Mouse (Mus musculus) gastrocnemius, adult 8-10 months (tissue): ENCODE measurements at regions not wholly inside any gene's neighbourhood (a gene's known extent, or its start where the extent isn't known, plus 50 kb on each side); places are given as distances from the start of the nearest gene placed in this dataset.
"Not testable (repeated sequence)": the region's sequence is repeated elsewhere in the genome, so short reads cannot be mapped to it uniquely, and the experiment has no call there.

Experiments used
- DNase-seq, 2 experiments: peaks; one replicate each; pipeline ENCODE4 v3.0.0; 2022; ENCODE audit warnings: low spot score in 2 of 2

DNA sequence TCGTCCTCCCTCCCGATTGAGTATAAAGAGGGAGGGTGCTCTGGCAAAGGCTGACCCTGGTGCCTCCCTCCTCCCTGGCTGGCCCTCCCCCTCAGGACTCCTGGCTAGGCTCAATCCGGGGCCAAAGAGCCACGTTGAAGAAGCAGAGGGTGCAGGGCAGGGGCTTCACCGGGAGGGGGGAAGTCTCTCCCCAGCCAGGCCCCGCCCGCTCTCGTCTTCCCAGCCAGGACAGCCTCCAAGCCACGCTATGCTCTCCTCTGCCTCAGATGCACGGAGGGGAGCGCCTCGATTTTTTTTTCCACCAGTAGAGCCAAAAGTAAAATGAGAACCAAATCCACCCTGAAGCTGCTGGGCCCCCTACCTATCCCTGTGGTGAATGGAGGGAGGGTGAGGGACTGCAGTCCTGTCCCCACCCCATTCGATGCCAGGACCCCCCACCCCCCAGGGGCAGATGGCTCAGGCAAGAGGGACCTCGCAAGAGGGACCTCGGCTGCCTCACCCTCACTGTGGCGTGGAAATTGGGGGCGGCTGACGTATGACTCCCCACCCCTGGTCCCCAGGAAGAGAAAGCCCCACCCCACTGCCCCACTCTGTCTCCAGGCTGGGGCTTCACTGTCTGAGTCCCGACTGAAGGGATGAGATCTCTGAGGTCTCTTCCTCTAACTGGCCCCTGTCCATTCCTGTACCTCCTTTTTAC lies 53.2 kb upstream of the Col1a1 start:
- DNase-seq = peak in 1 of 2 experiments; percentile 24

DNA sequence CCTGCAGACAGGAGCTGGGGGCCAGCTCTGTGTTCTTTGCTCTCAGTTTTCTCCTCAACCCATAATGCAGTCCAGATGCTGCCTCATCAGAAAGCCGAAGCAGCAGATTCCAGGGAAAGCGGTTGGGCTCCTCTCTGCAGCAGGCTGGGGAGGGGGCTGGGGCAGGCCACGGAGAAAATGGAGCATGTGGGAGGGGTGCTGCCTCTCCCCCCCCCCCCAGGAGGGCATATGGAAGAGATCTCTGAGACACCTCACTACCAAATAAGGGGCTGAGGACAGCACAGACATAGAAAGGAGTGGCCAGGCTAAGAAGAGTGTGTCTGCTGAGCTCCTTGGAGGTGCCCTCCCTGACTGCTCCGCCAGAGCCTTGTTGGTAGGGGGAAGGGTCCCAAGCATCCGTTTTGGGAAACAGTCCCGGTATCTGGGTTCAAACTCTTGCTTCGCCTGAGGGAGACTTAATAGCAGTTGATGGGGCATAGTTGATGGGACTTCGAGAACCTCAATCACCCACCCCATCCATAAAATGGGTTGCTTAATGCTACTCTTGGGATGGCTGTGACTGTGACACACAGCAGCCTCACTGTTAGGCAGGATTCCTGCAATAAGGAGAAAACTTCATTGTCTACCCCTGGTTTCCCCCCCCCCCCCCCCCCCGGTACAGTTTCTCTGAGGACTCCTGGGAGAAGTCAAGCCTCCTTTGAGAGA lies 53.9 kb upstream of the Col1a1 start:
- no peak for DNase-seq

DNA sequence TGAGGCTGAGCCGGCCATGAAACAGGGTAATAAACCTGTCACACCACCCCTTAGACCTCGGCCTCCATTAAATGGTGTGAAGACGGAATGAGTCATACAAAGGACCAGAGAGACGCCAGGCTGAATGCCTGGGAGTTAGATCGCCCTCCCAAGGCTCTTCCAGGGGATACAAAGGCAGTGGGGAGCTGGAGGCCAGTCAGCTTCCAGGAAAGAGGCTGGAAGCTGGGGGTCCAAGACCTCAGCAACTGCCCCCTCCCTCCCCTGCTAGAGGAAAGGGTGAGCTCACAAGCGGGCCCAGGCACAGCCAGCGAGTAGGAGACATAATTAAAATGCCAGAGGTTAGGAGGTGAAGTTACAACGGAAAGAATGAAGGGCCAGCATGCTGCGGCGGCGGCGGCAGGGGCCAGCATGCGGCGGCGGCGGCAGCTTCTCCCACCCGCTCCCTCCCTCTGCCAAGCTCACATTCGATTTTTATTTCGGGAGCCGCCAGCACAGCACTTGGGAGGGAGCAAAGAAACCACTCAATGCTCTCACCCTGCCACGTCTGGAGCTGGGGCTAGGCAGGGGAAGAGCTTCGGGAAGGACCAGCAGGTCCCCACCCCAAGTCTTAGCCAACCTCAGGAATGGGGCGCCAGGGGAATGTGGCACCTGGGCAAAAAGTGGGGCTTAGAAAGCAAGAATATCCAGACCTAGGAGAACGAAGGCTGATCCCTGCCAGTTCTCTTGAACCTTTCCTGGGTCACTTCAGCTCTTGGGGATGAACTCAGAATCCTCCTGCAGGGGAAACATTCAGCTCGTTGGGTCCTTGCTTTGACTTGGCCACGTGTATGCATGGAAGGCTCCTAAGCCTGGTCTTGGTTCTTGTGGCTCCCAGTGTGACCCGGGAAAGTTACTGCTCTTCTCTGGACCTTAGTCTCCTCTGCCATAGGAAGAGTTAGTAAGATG lies 54.9 kb upstream of the Col1a1 start:
- no peak for DNase-seq

DNA sequence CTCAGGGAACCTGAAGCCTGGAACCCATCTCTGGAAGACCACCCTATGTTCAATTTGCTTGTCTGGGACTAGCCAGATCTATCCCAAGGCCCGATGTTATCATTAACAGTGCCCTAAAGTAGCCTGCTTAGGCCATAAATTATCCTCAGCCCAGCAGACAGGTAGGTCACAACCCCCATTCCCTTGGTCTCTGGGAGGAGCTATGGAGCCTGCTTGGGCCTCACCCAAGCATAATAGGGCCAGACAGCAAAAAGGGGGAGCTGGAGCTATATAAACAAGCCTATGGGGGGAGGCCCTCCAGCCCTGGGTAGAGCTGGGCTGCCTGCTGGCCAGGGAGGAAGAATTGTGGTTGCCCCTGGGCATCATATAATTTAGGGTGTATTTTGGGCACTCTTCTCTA lies 59.3 kb upstream of the Col1a1 start:
- no peak for DNase-seq

DNA sequence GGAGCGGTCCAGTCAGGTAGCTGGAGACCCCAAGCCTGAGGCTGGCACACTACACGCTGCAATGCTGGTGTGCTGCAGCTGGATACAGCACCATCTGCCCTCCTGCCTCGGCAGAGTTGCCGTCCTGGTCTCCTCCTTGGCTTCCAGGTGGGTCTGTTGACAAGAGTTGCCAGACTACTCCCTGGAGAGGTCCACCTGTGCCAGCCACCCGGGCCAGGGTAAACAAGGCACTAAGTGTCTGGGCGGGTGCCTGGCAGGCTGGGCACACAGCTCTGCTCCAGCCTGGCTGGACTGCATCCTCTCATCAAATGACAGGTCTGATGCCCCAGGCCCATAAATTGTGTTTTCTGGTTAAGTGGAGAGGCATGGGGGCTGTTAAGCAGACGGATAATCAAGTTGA lies 61.0 kb upstream of the Col1a1 start:
- DNase-seq = peak in 1 of 2 experiments; percentile 9

DNA sequence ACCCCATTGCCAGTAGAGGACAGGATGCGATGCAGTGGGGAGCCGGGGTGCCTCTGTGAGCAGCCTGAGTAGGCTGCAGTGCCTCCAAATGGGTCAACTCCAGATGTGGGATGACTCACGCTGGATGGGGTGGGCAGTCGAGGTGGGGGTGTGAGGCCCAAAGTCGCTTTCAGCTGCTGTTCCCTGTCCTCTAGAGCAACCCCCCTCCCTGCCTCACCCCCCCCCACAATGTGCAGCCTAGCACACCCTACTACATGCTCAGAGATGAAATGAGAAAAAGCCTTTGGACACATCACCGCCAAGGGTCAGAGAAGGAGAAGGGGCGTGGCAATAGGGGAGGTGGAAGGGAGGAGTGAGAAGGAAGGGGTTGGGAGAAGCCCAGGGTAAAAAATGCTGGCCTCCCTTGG lies 61.9 kb upstream of the Col1a1 start:
- peak in 1 of 2 experiments; percentile 35 for DNase-seq

DNA sequence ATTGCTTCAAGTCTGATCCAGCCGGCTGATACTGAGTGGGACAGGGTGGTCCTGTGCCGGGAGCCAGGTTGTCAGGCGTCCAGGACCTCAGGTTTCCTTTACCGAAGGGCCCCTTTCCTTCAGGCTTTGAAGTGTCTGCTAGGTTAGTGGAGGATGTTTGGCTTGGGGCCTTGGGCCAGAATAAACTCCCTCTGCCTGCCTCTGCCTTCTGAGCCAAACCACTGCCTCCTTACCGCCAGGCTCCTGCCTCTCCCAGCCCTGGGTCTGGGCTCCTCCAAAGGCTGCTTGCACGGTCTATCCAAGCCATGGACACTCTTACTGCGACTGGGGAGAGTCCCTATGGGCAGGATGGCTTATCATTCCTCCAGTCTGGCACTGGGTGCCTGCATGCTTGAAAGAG lies 62.3 kb upstream of the Col1a1 start:
- peak in 1 of 2 experiments; percentile 17 for DNase-seq

DNA sequence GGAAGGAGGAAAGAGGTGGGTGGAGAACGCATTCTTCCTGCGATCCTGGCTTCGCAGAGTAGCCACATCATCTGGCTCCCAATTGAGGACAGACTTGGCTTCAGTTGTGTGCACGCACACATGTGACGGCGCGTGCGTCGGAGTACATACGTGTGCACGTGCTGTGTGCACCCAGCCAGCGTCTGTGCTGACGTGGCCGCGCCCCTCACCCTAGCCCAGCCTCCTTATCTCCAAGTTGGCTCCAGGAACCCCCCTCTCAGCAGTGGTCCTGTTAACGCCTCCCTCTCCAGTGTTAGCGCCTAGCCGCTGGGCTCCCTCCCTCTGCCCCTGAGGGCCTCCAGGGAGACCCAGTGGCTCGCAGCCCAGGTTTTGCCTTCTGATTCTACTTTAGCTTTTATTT lies 63.1 kb upstream of the Col1a1 start:
- DNase-seq = peak; percentile 61 to 72

DNA sequence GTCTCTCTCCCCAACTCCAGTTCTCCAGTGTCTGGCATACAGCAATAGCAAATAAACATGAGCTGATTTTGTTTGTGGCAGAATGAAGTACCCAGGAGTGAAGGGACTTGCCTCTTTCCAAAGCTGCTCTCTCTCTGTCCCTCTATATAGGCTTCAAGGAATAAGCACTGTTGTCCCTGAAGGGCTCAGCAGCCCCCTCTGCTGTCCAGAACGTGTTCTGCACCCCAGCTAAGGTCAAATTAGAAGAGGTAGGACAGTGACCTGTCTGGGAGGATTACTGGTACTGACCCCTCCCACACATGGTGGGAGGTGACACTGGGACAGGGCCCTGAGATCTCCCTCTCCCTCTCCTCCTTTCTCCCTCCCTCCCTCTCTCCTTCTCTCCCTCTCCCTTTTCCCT lies 65.7 kb upstream of the Col1a1 start:
- peak; percentile 60 to 63 for DNase-seq

DNA sequence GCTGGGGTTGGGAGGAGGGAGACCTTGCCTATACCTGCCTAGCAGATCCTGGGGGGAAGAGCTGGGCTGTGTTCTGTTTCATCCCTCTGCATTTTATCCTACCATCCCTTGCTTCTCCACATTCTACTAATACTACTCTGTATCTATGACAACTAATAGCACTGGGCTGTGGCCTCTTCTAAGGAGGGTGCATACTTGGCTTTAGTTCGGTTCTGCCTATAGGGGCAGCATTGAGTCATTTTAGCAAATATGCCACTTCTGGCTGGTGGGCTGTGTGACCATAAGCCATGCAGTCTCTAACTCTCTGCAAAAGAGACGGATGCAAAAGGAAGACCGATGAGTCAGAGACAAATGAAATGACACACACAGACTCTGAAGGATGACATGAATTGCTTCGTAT lies 66.2 kb upstream of the Col1a1 start:
- DNase-seq = not testable (repeated sequence)

DNA sequence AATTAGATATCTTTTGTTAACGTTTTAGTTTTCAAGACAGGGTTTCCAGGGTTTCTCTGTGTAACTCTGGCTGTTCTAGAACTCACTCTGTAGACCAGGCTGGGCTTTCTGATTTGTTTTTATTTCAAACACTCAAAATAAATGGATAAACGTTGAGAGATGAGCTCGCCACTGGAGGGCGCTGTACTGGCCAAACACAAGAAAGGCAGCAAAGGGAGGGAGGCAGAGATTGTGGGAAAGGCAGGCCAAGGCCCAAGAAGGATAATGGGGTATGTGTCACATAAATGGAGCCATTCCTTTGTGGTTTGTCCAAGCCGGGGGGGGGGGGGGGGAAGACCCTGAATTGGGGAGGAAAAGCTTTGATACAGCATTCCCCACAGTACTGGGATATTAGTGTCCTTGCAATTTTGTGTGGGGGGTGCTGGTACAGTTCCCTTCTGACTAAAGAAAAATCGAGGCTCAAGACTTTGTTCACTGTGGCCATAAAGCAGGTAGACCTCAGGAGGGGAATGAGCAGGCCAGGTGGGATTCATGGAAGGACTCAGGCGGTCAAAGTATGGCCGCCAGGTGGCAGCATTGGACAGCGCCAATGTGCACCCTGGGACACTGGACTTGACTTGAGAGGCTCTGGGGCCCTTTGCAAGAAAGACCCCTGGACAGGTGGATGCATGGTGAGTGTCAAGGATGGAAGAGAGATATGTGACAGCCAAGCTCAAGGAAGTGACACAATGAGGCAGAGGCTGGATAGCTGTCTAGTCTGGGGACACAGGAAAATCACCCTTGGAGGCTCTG lies 69.7 kb upstream of the Col1a1 start:
- peak; percentile 54 to 66 for DNase-seq

DNA sequence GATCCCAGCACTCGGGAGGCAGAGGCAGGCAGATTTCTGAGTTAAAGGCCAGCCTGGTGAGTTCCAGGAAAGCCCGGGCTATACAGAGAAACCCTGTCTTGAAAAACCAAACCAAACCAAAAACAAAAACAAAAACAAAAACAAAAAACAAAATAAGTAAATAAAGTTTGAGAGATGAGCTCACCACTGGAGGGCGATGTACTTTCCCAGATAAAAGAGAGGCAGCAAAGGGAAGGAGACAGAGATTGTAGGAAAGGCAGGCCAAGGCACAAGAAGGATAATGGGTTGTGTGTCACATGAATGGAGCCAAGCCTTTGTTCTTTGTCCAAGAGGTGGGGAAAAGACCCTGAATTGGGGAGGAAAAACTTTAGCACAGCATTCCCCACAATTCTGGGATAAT lies 67.6 kb upstream of the Tmem92 start:
- DNase-seq = no peak

DNA sequence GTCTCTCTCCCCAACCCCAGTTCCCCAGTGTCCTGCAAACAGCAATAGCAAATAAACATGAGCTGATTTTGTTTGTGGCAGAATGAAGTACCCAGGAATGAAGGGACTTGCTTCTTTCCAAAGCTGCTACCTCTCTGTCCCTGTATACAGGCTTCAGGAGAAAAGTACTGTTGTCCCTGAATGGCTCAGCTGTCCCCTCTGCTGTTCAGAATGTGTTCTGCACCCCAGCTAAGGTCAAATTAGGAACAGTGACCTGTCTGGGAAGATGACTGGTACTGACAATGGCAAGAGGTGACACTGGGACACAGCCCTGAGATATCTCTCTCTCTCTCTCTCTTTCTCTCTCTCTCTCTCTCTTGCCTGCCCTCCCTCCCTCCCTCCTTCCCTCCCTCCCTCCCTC lies 56.6 kb upstream of the Tmem92 start:
- DNase-seq = no peak

DNA sequence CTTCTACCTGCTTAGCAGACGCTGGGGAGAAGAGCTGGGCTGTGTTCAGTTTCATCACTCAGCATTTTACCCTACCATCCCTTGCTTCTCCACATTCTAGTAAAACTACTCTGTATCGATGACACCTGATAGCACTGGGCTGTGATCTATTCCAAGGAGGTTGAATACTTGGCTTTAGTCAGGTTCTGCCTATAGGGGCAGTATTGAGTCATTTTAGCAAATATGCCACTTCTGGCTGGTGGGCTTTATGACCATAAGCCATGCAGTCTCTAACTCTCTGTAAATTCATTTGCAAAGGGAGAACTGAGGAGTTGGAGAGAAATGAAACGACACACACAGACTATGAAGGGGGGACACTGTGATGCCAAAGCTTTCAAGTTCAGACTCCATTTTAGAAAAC lies 55.6 kb upstream of the Tmem92 start:
- no peak for DNase-seq

DNA sequence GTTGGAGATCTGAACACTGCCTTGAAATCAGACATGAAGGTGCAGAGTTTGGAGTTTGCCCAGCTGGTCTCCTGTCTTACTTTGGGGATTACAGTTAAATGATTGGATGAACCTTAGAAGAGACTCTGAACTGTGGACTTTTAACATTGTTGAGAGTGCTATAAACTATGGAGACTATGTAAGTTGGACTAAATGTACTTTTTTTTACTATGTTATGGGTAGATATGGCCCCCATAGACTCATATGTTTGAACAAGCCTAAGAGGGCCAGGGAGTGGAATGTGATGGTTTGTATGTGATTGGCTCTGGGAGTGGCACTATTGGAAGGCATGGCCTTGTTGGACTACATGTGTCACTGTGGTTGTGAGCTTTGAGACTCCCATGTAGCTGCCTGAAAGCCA lies 53.8 kb upstream of the Tmem92 start:
- no peak for DNase-seq

DNA sequence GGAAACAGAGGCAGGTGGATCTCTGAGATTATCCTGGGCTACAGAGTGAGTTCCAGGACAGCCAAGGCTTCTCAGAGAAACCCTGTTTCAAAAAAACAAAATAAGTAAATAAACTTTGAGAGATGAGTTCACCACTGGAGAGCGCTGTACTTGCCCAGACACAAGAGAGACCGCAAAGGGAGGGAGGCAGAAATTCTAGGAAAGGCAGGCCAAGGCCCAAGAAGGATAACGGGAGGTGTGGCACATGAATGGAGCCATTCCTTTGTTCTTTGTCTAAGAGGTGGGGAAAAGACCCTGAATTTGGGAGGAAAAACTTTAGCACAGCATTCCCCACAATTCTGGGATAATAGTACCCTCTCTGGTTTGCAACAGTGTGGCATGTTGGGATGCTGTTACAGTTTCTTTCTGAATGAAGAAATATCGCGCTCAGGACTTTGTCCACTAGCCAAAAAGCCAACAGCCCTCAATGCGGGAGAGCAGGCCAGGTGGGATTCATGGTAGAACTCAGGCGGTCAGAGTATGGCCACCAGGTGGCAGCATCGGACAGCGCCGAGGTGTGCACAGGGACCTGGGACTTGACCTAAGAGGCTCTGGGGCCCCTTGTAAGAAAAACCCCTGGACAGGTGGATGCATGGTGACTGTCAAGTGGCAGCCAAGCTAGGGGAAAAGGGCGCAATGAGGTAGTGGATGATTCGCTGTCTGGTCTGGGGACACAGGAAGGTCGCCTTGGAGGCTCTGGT lies 49.9 kb upstream of the Tmem92 start:
- peak; percentile 15 to 37 for DNase-seq
